Mouse (Mus musculus): ENCODE results near the gene Bicd2.

- TF ChIP-seq POLR2A (IDR thresholded peaks at IDR 0.05; ENCODE audit: low read depth, low read length): no peak
- no peak for TF ChIP-seq CTCF (IDR thresholded peaks at IDR 0.05; ENCODE audit: borderline replicate concordance, insufficient read depth, low read length)
Measured at GRCm38 (mm10) chr13:49355461-49356061, 14.2 kb downstream of the Bicd2 start.

Data from embryonic fibroblast, embryonic 13.5 days (primary cell).